Comparison of ENCODE assay signal across 19 mouse cellular contexts in the genomic region with DNA sequence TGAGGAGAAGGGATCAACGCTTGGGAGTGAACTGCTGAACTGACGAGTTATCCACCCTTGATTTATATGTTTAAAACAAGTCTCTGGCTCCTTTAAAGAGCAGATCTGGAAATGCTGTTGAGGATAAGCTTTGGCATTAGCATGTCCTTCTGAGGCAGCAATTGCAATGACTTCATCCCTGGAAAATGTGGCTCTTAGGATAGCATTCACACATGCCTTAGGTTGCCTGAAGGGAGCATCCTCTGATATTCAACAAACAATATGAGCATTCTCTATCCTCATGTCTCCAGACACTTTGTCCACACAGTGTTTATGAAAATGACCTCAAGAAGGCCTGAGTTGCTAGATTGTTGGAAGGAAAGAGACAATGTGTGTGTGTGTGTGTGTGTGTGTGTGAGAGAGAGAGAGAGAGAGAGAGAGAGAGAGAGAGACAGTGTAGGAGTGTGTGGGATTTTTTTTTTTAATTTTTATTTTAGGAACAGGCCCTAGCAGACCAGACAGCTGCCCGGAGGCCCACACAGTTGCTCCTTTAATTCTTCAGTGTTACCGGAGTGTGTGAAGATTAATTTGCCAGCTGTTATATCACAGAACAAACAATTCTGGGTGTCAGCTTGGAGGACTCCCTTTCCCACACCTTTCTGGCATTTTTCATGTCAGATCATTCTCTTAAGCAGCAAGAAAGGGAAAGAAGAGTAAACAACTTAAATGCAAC.
DNase-seq lines count a peak whose midpoint lies in the region; ATAC-seq and TF ChIP-seq lines count a peak whose summit lies in the region.
"Had no signal": no experiment of that assay in that cellular context is flagged by ENCODE, and none has a peak within 500 bp of the region (broad histone marks: within the 10 kb centered on the region; RNA-seq: fewer than 3 reads in every experiment).

No protein-coding gene starts in this region.

- intact Hi-C loops in heart, postnatal 25 days (cut with DNase I): loop anchor here (10.0 kb wide), 2 partner anchors 84 to 236 kb away; partner anchors contain the start of gene Pls3

- H3K4me2 ChIP-seq in heart, postnatal 0 days (ENCODE audit: low read depth, low read length): no peak overlapping the region
- H3K4me2 ChIP-seq: liver, embryonic 13.5 days; neural tube, embryonic 12.5 days; stomach, embryonic 15.5 days had no signal

- no peaks in the 10 kb centered on the region for H3K27me3 ChIP-seq in heart, postnatal 0 days (ENCODE audit: control insufficient read depth, insufficient read depth, low read length)
- no peaks in the 10 kb centered on the region for H3K27me3 ChIP-seq in forebrain, embryonic 10.5 days (ENCODE audit: poor library complexity, severe bottlenecking)
- H3K27me3 ChIP-seq: CH12.LX; liver, embryonic 13.5 days; neural tube, embryonic 12.5 days; stomach, embryonic 15.5 days had no signal

- WGBS in heart, postnatal 0 days: 25% methylated on average over 4 of the region's 4 CpGs
- WGBS in lung, adult 2 months: 63% methylated on average over 4 of the region's 4 CpGs
- WGBS in forebrain, embryonic 10.5 days: 82% methylated on average over 4 of the region's 4 CpGs

- TF ChIP-seq POLR2A in lung, adult 2 months (IDR thresholded peaks at IDR 0.05; ENCODE audit: borderline replicate concordance, extremely low read depth, low read depth, low read length): no peak

- H3K9ac ChIP-seq in heart, postnatal 0 days (replicated peaks; ENCODE audit: low read depth, low read length): no peak overlapping the region
- H3K9ac ChIP-seq: forebrain, postnatal 0 days; liver, embryonic 13.5 days; neural tube, embryonic 12.5 days; stomach, embryonic 15.5 days had no signal

- no peak overlapping the region for H3K4me3 ChIP-seq in heart, postnatal 0 days (ENCODE audit: low read depth, low read length)
- no peak overlapping the region for H3K4me3 ChIP-seq in lung, adult 2 months (replicated peaks; ENCODE audit: extremely low read depth, low read depth, low read length)
- H3K4me3 ChIP-seq in forebrain, embryonic 10.5 days: no peak overlapping the region
- H3K4me3 ChIP-seq: liver, embryonic 13.5 days; midbrain, embryonic 10.5 days; neural tube, embryonic 12.5 days; stomach, embryonic 15.5 days had no signal

- H3K36me3 ChIP-seq in heart, postnatal 0 days (replicated peaks; ENCODE audit: control insufficient read depth, insufficient read depth, low read length): no peaks in the 10 kb centered on the region
- no peaks in the 10 kb centered on the region for H3K36me3 ChIP-seq in forebrain, embryonic 10.5 days (replicated peaks)
- H3K36me3 ChIP-seq: liver, embryonic 13.5 days; midbrain, embryonic 10.5 days; neural tube, embryonic 12.5 days; stomach, embryonic 15.5 days had no signal

- no peak; the same call in 1 of the 2 replicates for ATAC-seq in heart, postnatal 0 days (ENCODE audit: insufficient read depth, low read depth)
- ATAC-seq: forebrain, postnatal 0 days had no signal

- no peaks in the 10 kb centered on the region for H3K4me1 ChIP-seq in heart, postnatal 0 days (ENCODE audit: control insufficient read depth, insufficient read depth)
- H3K4me1 ChIP-seq in lung, adult 2 months (ENCODE audit: control insufficient read depth, insufficient read depth, low read length): no peaks in the 10 kb centered on the region
- no peaks in the 10 kb centered on the region for H3K4me1 ChIP-seq in forebrain, embryonic 10.5 days
- H3K4me1 ChIP-seq: liver, embryonic 13.5 days; midbrain, embryonic 10.5 days; neural tube, embryonic 12.5 days; stomach, embryonic 15.5 days had no signal

- peak; percentile 1 for DNase-seq in gastrocnemius, adult 18-20 months (ENCODE audit: low spot score)
- no peak for DNase-seq in gastrocnemius, postnatal 10 days
- no peak for DNase-seq in heart, postnatal 0 days (ENCODE audit: low spot score)
- no peak for DNase-seq in heart, postnatal 25 days (ENCODE audit: low spot score)
- DNase-seq in lung, postnatal 10 days: peak; percentile 6
- DNase-seq in lung, adult 2 months: no peak
- no peak for DNase-seq in forebrain, embryonic 10.5 days (ENCODE audit: extremely low spot score, low spot score)
- DNase-seq: adrenal gland, adult 2 months; cerebellum, adult 11 months; cerebellum, postnatal 14 days; forebrain, postnatal 0 days; gastrocnemius, postnatal 14 days; left cerebral cortex, postnatal 4 days; liver, embryonic 13.5 days; thymus, postnatal 14 days had no signal

- TF ChIP-seq CTCF in heart, postnatal 0 days (IDR thresholded peaks at IDR 0.05; ENCODE audit: low read depth): no peak
- no peak for TF ChIP-seq CTCF in lung, adult 2 months (IDR thresholded peaks at IDR 0.05; ENCODE audit: insufficient read depth, low read length)

- no peaks in the 10 kb centered on the region for H3K9me3 ChIP-seq in heart, postnatal 0 days (replicated peaks; ENCODE audit: control insufficient read depth, low read length)
- H3K9me3 ChIP-seq in forebrain, embryonic 10.5 days: no peaks in the 10 kb centered on the region
- H3K9me3 ChIP-seq: liver, embryonic 13.5 days; midbrain, embryonic 10.5 days; neural tube, embryonic 12.5 days; stomach, embryonic 15.5 days had no signal

- peak overlapping the region; percentile 34; the same call in 1 of the 2 replicates for H3K27ac ChIP-seq in heart, postnatal 0 days (ENCODE audit: low read depth)
- H3K27ac ChIP-seq in forebrain, embryonic 10.5 days: no peak overlapping the region
- H3K27ac ChIP-seq: liver, embryonic 13.5 days; midbrain, embryonic 10.5 days; neural tube, embryonic 12.5 days; stomach, embryonic 15.5 days had no signal

- no peak for TF ChIP-seq EP300 in heart, postnatal 0 days (IDR thresholded peaks at IDR 0.05; ENCODE audit: low read depth)

Comparison
In these comparisons a context has a peak if more than half of its experiments do, and no peak if none do; other contexts are left out.
1. DNase-seq: peak in gastrocnemius, adult 18-20 months (single experiment) and lung, postnatal 10 days (single experiment); none in gastrocnemius, postnatal 10 days (single experiment), heart, postnatal 0 days (single experiment), heart, postnatal 25 days (single experiment), lung, adult 2 months (single experiment) and forebrain, embryonic 10.5 days (single experiment).